Mouse (Mus musculus) MEL (cell line): ENCODE measurements around the gene Dcp1a. TPM values are rescaled to one million over a fixed set of nuclear protein-coding genes. Genes with fewer than 3 reads are reported as not detected.

Experiments
- DNase-seq: peaks from one replicate; pipeline ENCODE4 v3.0.0; 2011; ENCODE audit warnings: low read depth, low spot score
- H3K27ac ChIP-seq: 2 replicates; pipeline ENCODE4 v1.5.1; 2012; ENCODE audit warnings: low read depth, mild to moderate bottlenecking, control low read depth, low read length, moderate library complexity; ENCODE audit not compliant: control insufficient read depth
- H3K27me3 ChIP-seq, 2 experiments: fragments of 150-350 bp in 1 of 2; sonication (generic) in 1 of 2; 2 replicates each; pipeline ENCODE4 v1.6.1; 2012; ENCODE audit warnings: low read length in 2 of 2, mild to moderate bottlenecking in 2 of 2, improper control_type of control experiment in 1 of 2, moderate library complexity in 1 of 2; ENCODE audit not compliant: insufficient read depth in 2 of 2, control insufficient read depth in 1 of 2
- H3K36me3 ChIP-seq, 2 experiments: 2 replicates each; pipeline ENCODE4 v1.6.1; 2012 to 2014; ENCODE audit warnings: low read length in 2 of 2, improper control_type of control experiment in 1 of 2, inconsistent platforms in 1 of 2, mild to moderate bottlenecking in 1 of 2; ENCODE audit not compliant: insufficient read depth in 2 of 2, control insufficient read depth in 1 of 2
- H3K4me1 ChIP-seq, 2 experiments: fragments of 150-350 bp in 1 of 2; sonication (generic) in 1 of 2; 2 replicates each; pipeline ENCODE4 v1.6.1; 2012; ENCODE audit warnings: low read length in 2 of 2, improper control_type of control experiment in 1 of 2, mild to moderate bottlenecking in 1 of 2; ENCODE audit not compliant: insufficient read depth in 2 of 2, control insufficient read depth in 1 of 2
- H3K4me3 ChIP-seq, 2 experiments: fragments of 150-350 bp in 1 of 2; sonication (generic) in 1 of 2; 2 replicates each; pipeline ENCODE4 v1.5.1; 2012; ENCODE audit warnings: low read depth in 2 of 2, low read length in 2 of 2, mild to moderate bottlenecking in 2 of 2, moderate library complexity in 2 of 2, control low read depth in 1 of 2, improper control_type of control experiment in 1 of 2; ENCODE audit not compliant: control insufficient read depth in 1 of 2, insufficient read depth in 1 of 2
- H3K79me2 ChIP-seq: 2 replicates; pipeline ENCODE4 v1.6.1; 2012; ENCODE audit warnings: mild to moderate bottlenecking, low read length, moderate library complexity; ENCODE audit not compliant: control insufficient read depth, poor library complexity, insufficient read depth
- H3K9ac ChIP-seq: 2 replicates; pipeline ENCODE4 v1.6.1; 2012; ENCODE audit warnings: low read depth, mild to moderate bottlenecking, control low read depth, low read length, moderate library complexity; ENCODE audit not compliant: control insufficient read depth, poor library complexity, severe bottlenecking
- H3K9me3 ChIP-seq: fragments of 150-350 bp; sonication (generic); replicated peaks from 2 replicates; pipeline ENCODE4 v1.6.1; 2012; ENCODE audit warnings: mild to moderate bottlenecking, low read length, improper control_type of control experiment, moderate library complexity; ENCODE audit not compliant: insufficient read depth
- BHLHE40 ChIP-seq: IDR thresholded peaks from 2 replicates; pipeline ENCODE4 v1.6.1; 2012; ENCODE audit warnings: low read depth, mild to moderate bottlenecking, inconsistent platforms, low read length, improper control_type of control experiment, borderline replicate concordance
- CHD1 ChIP-seq: IDR thresholded peaks from 2 replicates; pipeline ENCODE4 v1.6.1; 2012; ENCODE audit warnings: low read depth, mild to moderate bottlenecking, inconsistent platforms, low read length, improper control_type of control experiment
- E2F4 ChIP-seq: IDR thresholded peaks from 2 replicates; pipeline ENCODE4 v1.6.1; 2011; ENCODE audit warnings: low read depth, low read length, improper control_type of control experiment, borderline replicate concordance
- ELF1 ChIP-seq: IDR thresholded peaks from 2 replicates; pipeline ENCODE4 v1.6.1; 2014; ENCODE audit warnings: low read depth, mild to moderate bottlenecking, inconsistent platforms, low read length, improper control_type of control experiment, moderate library complexity
- ETS1 ChIP-seq: IDR thresholded peaks from 2 replicates; pipeline ENCODE4 v1.6.1; 2012; ENCODE audit warnings: low read depth, mild to moderate bottlenecking, inconsistent platforms, low read length, improper control_type of control experiment, moderate library complexity
- GABPA ChIP-seq: IDR thresholded peaks from 2 replicates; pipeline ENCODE4 v1.6.1; 2012; ENCODE audit warnings: low read depth, mild to moderate bottlenecking, inconsistent platforms, low read length, improper control_type of control experiment, moderate library complexity
- GATA1 ChIP-seq: IDR thresholded peaks from 2 replicates; pipeline ENCODE4 v1.6.1; 2011; ENCODE audit warnings: low read depth, low read length, improper control_type of control experiment
- JUND ChIP-seq: IDR thresholded peaks from 2 replicates; pipeline ENCODE4 v1.6.1; 2011; ENCODE audit warnings: low read depth, mild to moderate bottlenecking, improper control_type of control experiment, low read length
- MAFK ChIP-seq: IDR thresholded peaks from 2 replicates; pipeline ENCODE4 v1.6.1; 2011; ENCODE audit warnings: low read depth, mild to moderate bottlenecking, low read length, improper control_type of control experiment, borderline replicate concordance
- MXI1 ChIP-seq: IDR thresholded peaks from 2 replicates; pipeline ENCODE4 v1.6.1; 2011; ENCODE audit warnings: mild to moderate bottlenecking, low read depth, low read length, improper control_type of control experiment
- NELFE ChIP-seq: IDR thresholded peaks from 2 replicates; pipeline ENCODE4 v1.6.1; 2011; ENCODE audit warnings: low read depth, low read length, improper control_type of control experiment
- POLR2A ChIP-seq, 2 experiments: IDR thresholded peaks; 2 replicates each; pipeline ENCODE4 v1.6.1; 2011 to 2012; ENCODE audit warnings: low read length in 2 of 2, mild to moderate bottlenecking in 2 of 2, control low read depth in 1 of 2, improper control_type of control experiment in 1 of 2, low read depth in 1 of 2, moderate library complexity in 1 of 2; ENCODE audit not compliant: control insufficient read depth in 1 of 2, insufficient read depth in 1 of 2, poor library complexity in 1 of 2
- POLR2AphosphoS2 ChIP-seq: IDR thresholded peaks from 2 replicates; pipeline ENCODE4 v1.6.1; 2011; ENCODE audit warnings: low read length, improper control_type of control experiment
- RAD21 ChIP-seq: IDR thresholded peaks from 2 replicates; pipeline ENCODE4 v1.6.1; 2011; ENCODE audit warnings: mild to moderate bottlenecking, low read depth, low read length, improper control_type of control experiment
- RCOR1 ChIP-seq: IDR thresholded peaks from 2 replicates; pipeline ENCODE4 v1.6.1; 2012; ENCODE audit warnings: low read depth, mild to moderate bottlenecking, inconsistent platforms, low read length, improper control_type of control experiment
- SMC3 ChIP-seq: IDR thresholded peaks from 2 replicates; pipeline ENCODE4 v1.6.1; 2011; ENCODE audit warnings: low read depth, low read length, improper control_type of control experiment
- ZMIZ1 ChIP-seq: IDR thresholded peaks from 2 replicates; pipeline ENCODE4 v1.6.1; 2012; ENCODE audit warnings: low read depth, mild to moderate bottlenecking, inconsistent platforms, low read length, improper control_type of control experiment, moderate library complexity
- ZNF384 ChIP-seq: IDR thresholded peaks from 2 replicates; pipeline ENCODE4 v1.6.1; 2012; ENCODE audit warnings: low read depth, mild to moderate bottlenecking, inconsistent platforms, low read length, improper control_type of control experiment
- polyA plus RNA-seq, 2 experiments: library from polyadenylated mRNA; stranded (reverse) in 1 of 2; unstranded in 1 of 2; fragments of >175 nt in 1 of 2; fragments of >200 nt in 1 of 2; gene quantifications; 2 replicates each; pipeline versions ENCODE4 v1.2.1 to v1.2.4; 2012; ENCODE audit warnings: low replicate concordance in 2 of 2, low read depth in 1 of 2; ENCODE audit not compliant: insufficient read length in 2 of 2, insufficient read depth in 1 of 2, missing spikeins in 1 of 2
- total RNA-seq: library from RNA; depleted of rRNA; stranded (reverse); fragments of 300-350 nt; gene quantifications from 2 replicates; pipeline ENCODE4 v1.2.3, GENCODE M21; 2012

Gene Dcp1a
- total and polyA plus RNA-seq, 3 experiments, result 21.4 to 31.4 TPM; not detected in 1

DNA sequence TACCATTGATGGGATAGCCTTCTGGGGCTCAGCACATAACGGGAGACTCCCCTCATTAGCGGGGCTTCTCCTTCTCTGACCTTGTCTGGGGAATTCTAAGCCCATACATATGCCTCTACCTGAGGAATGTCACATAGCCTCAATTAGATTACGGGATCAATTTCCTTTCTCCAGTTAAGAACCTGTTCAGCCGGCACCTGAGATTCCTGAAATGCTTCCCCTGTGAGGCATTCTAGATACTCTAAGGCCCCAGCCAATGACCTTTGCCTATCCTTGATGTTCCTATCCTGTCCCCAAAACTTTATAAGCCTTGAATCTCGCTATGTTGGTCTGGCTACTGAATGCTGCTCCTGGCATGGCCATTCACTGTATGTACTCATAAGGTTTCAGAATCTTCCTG, 5.7 kb upstream of the Dcp1a start:
- no peaks in the 10 kb centered on the region for H3K9me3 ChIP-seq
- H3K36me3 ChIP-seq, result no peaks in the 10 kb centered on the region
- H3K9ac ChIP-seq, result no peak overlapping the region
- H3K4me3 ChIP-seq, result no peak overlapping the region
- no peak for TF ChIP-seq NELFE
- TF ChIP-seq GATA1, result no peak
- TF ChIP-seq BHLHE40, result no peak
- TF ChIP-seq POLR2AphosphoS2, result no peak
- no peak for TF ChIP-seq ZMIZ1
- no peak for TF ChIP-seq MXI1
- no peak for TF ChIP-seq POLR2A (IDR thresholded peaks at IDR 0.05; ENCODE audit: control insufficient read depth in 1 of 2, insufficient read depth in 1 of 2, low read depth in 1 of 2, low read length in 2 of 2, poor library complexity in 1 of 2)
- TF ChIP-seq JUND, result no peak
- TF ChIP-seq CHD1, result no peak
- TF ChIP-seq GABPA, result no peak
- no peak for TF ChIP-seq SMC3
- no peak for TF ChIP-seq RCOR1
- no peak for TF ChIP-seq ETS1
- no peak for TF ChIP-seq ELF1
- no peak for TF ChIP-seq RAD21
- TF ChIP-seq MAFK, result no peak
- H3K79me2 ChIP-seq, result no peaks in the 10 kb centered on the region
- H3K27ac ChIP-seq, result no peak overlapping the region
- DNase-seq, result no peak
- H3K4me1 ChIP-seq, result no peaks in the 10 kb centered on the region
- peaks cover 16 to 27% of the 10 kb centered on the region in 2 experiments for H3K27me3 ChIP-seq

DNA sequence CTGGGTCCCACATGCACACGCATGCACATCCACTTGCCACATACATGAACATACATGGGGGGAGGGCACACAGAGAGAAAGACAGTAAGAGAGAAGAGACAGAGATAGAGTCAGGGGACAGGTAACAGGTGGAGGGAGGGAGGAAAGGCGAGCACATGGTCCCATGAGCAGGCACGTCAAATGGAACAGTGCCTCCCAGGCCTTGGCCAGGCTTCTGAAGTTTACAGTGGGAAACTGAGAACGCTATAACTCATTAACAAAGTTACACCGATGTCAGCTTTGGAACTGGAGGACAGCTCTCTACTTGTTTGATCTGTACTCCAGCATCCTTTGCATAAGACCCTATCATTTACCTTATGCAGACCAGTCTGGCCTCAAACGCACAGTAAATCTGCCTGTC, 4.9 kb upstream of the Dcp1a start:
- H3K9me3 ChIP-seq, result no peaks in the 10 kb centered on the region
- H3K79me2 ChIP-seq, result no peaks in the 10 kb centered on the region; the same call in 1 of the 2 replicates
- no peaks in the 10 kb centered on the region; a peak in 2 of 4 replicates for H3K36me3 ChIP-seq
- no peak for DNase-seq
- TF ChIP-seq SMC3, result no peak
- TF ChIP-seq ZNF384, result no peak
- TF ChIP-seq E2F4, result no peak
- peaks cover 13 to 25% of the 10 kb centered on the region in 2 experiments for H3K27me3 ChIP-seq
- no peaks in the 10 kb centered on the region for H3K4me1 ChIP-seq
- H3K27ac ChIP-seq, result no peak overlapping the region
- no peak overlapping the region for H3K9ac ChIP-seq
- no peak overlapping the region for H3K4me3 ChIP-seq
